Mouse (Mus musculus) liver, postnatal 0 days (tissue): ENCODE measurements at regions not wholly inside any gene's neighbourhood (a gene's known extent, or its start where the extent isn't known, plus 50 kb on each side); places are given as distances from the start of the nearest gene placed in this dataset.

Experiments
- ATAC-seq: fragments of 200-750 bp; cut with Nextera tagmentation; 2 replicates; pipeline ENCODE4 v1.8.0; 2017; ENCODE audit warnings: mild to moderate bottlenecking, moderate library complexity
- DNase-seq: peaks from one replicate; pipeline ENCODE4 v3.0.0-alpha.2; 2016
- H3K27ac ChIP-seq: fragments of 300-500 bp; sonication (generic); 2 replicates; pipeline ENCODE4 v1.5.1; 2014; ENCODE audit warnings: antibody characterized with exemption, moderate library complexity, mild to moderate bottlenecking, low read depth
- H3K27me3 ChIP-seq: fragments of 300-500 bp; sonication (generic); 2 replicates; pipeline ENCODE4 v1.6.1; 2014; ENCODE audit warnings: low read length, control low read depth, mixed read lengths; ENCODE audit not compliant: insufficient read depth
- H3K36me3 ChIP-seq: fragments of 300-500 bp; sonication (generic); replicated peaks from 2 replicates; pipeline ENCODE4 v1.6.1; 2014; ENCODE audit warnings: mild to moderate bottlenecking, control low read depth, low read length, moderate library complexity, mixed read lengths; ENCODE audit not compliant: insufficient read depth
- H3K4me1 ChIP-seq: fragments of 300-500 bp; sonication (generic); 2 replicates; pipeline ENCODE4 v1.6.1; 2014; ENCODE audit warnings: antibody characterized with exemption, mild to moderate bottlenecking, control low read depth; ENCODE audit not compliant: insufficient read depth
- H3K4me2 ChIP-seq: fragments of 300-500 bp; sonication (generic); 2 replicates; pipeline ENCODE4 v1.6.1; 2014; ENCODE audit warnings: low read depth, mild to moderate bottlenecking, low read length, moderate library complexity, mixed read lengths
- H3K4me3 ChIP-seq: fragments of 300-500 bp; sonication (generic); 2 replicates; pipeline ENCODE4 v1.5.1; 2014; ENCODE audit warnings: low read depth, low read length
- H3K9ac ChIP-seq: fragments of 300-500 bp; sonication (generic); replicated peaks from 2 replicates; pipeline ENCODE4 v1.6.1; 2014; ENCODE audit warnings: mild to moderate bottlenecking, moderate library complexity
- H3K9me3 ChIP-seq: fragments of 300-500 bp; sonication (generic); 2 replicates; pipeline ENCODE4 v1.6.1; 2016; ENCODE audit warnings: mild to moderate bottlenecking, control low read depth, low read length, mixed read lengths
- CTCF ChIP-seq: sonication (generic); IDR thresholded peaks from 2 replicates; pipeline ENCODE4 v1.5.1; 2016; ENCODE audit warnings: antibody characterized with exemption, low read depth
- EP300 ChIP-seq: IDR thresholded peaks from 2 replicates; pipeline ENCODE4 v1.6.1; 2016; ENCODE audit warnings: antibody characterized with exemption, low read depth, mild to moderate bottlenecking
- WGBS: fragments of 180-500 bp; shearing (Covaris S2); extraction: QIAGEN DNeasy Blood & Tissue Kit; methylation state at CpG from one replicate; pipeline ENCODE4 v1.1.7; 2014; ENCODE audit not compliant: insufficient replicate concordance; 5-methylcytosine and 5-hydroxymethylcytosine counted together

DNA sequence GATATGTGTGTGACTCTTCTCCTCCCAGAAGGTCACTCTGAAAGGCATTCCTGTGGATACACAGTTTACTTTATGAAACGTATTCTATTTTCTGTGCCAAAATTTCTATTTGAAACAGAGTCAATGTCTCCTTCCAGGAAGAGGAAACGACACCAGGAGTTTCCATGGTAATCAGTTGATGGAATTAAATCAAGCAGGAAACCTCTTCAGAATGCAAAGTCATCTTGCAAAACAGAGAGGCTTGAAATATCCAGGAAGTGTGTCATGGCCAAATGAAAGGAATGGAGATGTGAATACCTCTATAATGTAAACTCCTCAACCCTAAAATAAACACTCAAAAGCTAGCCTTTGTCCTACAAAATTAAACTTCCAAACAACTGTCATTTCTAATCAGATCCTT, 189.0 kb upstream of the Agr3 start:
- 32% methylated on average over 2 of the region's 2 CpGs for WGBS
- Histone ChIP-seq H3K4me2 (no peak overlapping the region), H3K27ac (no peak overlapping the region), H3K9me3 (no peaks in the 10 kb centered on the region), H3K4me3 (no peak overlapping the region), H3K27me3 (no peaks in the 10 kb centered on the region), H3K4me1 (no peaks in the 10 kb centered on the region), H3K36me3 (no peaks in the 10 kb centered on the region), H3K9ac (no peak overlapping the region)
- DNase-seq (no peak), ATAC-seq (no peak)
- no peak for TF ChIP-seq CTCF
- no peak for TF ChIP-seq EP300

DNA sequence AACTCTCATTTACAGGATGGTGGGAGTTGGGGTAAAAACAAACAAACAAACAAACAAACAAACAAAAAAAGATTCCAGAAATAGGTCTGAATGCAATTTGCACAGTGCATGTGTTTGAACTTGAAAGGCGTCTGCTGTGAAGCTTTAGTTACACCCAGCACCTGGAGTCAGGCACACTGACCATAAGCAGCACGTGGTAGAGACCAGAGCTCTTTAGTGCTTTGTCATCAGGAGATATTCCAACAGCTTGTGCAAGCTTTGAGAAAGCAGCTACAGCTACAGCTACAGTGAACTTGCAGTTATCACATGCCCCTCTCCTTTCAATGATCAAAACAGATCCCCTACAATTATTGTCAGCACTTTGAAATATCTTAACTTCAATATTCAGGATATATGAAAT, 190.4 kb upstream of the Agr3 start:
- Histone ChIP-seq H3K36me3 (no peaks in the 10 kb centered on the region), H3K27me3 (no peaks in the 10 kb centered on the region), H3K4me3 (no peak overlapping the region), H3K27ac (no peak overlapping the region), H3K9me3 (no peaks in the 10 kb centered on the region), H3K9ac (no peak overlapping the region), H3K4me1 (no peaks in the 10 kb centered on the region), H3K4me2 (no peak overlapping the region)
- 54% methylated on average over 2 of the region's 2 CpGs for WGBS
- DNase-seq (no peak), ATAC-seq (no peak)
- no peak for TF ChIP-seq EP300
- TF ChIP-seq CTCF = no peak

DNA sequence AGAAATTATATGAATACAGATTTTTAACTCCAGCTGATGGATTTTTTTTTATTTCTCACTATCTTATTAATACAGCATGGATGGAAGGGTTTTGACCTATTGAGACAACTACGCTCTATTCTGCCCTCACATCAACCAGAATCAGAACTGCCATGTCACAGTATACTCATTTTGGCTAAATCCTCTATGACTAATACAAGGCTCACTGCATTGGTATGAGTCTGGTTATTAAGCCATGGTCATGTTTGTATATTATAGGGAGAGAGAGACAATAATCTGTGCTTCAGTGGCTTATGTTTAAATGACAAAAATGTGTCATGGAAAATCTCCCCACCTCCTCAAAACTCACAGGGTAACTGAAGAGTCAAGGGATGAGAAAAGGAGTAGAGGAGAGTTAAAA, 191.0 kb upstream of the Agr3 start:
- Histone ChIP-seq H3K27me3 (no peaks in the 10 kb centered on the region), H3K4me1 (no peaks in the 10 kb centered on the region), H3K4me3 (no peak overlapping the region), H3K9me3 (no peaks in the 10 kb centered on the region), H3K4me2 (no peak overlapping the region), H3K9ac (no peak overlapping the region), H3K36me3 (no peaks in the 10 kb centered on the region), H3K27ac (no peak overlapping the region)
- DNase-seq (no peak), ATAC-seq (no peak)
- WGBS = 82% methylated on average over 1 of the region's 1 CpGs
- TF ChIP-seq CTCF (no peak), EP300 (no peak)

DNA sequence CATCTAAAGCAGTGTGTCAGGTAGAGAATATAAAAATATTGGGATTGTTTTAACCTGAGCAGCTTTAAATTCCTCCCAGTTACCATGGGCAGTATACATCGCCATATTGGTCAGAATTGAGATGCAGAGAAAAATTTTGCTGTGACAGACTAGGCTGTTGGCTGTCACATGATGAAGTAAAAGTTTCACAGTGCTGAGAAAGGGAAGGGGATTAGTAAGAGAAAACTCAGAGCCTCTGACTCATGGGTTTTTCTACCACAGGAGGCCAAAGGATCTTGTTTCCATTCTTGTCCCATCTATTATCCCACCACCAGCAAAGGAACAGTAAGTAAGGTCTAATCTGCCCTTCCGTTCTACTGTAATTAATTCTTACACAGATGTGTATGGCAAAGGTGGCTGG, 191.8 kb upstream of the Agr3 start:
- 77% methylated on average over 2 of the region's 2 CpGs for WGBS
- Histone ChIP-seq H3K4me3 (no peak overlapping the region), H3K4me2 (no peak overlapping the region), H3K27me3 (no peaks in the 10 kb centered on the region), H3K36me3 (no peaks in the 10 kb centered on the region), H3K9me3 (no peaks in the 10 kb centered on the region), H3K9ac (no peak overlapping the region), H3K4me1 (no peaks in the 10 kb centered on the region), H3K27ac (no peak overlapping the region)
- no peak for ATAC-seq
- TF ChIP-seq EP300 (no peak), CTCF (no peak)
- no peak for DNase-seq

DNA sequence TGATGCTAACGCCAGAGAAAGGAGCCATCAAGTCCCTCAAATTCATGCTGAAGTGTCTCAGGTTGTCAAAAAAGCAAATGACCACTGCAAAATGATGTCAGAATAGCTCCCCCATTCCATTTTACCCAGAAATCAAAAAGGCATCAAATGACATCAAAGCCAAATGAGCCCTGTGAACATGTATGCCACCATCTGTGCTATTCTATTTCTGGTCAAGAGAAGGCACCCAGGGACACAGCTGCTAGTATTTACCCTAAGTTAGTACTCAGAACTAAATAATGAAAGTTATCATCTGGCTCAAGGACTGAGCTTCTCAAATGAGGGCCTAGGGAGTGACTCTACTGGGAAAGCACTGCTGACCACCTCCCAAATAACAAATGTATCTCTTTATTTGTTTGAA, 191.1 kb upstream of the Ahr start:
- 73% methylated on average over 1 of the region's 1 CpGs for WGBS
- no peak overlapping the region for H3K9ac ChIP-seq
- H3K4me1 ChIP-seq = no peaks in the 10 kb centered on the region
- no peaks in the 10 kb centered on the region for H3K9me3 ChIP-seq
- no peak for TF ChIP-seq EP300
- no peak for TF ChIP-seq CTCF
- no peak overlapping the region for H3K4me3 ChIP-seq
- H3K27me3 ChIP-seq = no peaks in the 10 kb centered on the region
- DNase-seq (no peak), ATAC-seq (no peak)
- no peak overlapping the region for H3K27ac ChIP-seq
- no peak overlapping the region for H3K4me2 ChIP-seq
- H3K36me3 ChIP-seq = no peaks in the 10 kb centered on the region

DNA sequence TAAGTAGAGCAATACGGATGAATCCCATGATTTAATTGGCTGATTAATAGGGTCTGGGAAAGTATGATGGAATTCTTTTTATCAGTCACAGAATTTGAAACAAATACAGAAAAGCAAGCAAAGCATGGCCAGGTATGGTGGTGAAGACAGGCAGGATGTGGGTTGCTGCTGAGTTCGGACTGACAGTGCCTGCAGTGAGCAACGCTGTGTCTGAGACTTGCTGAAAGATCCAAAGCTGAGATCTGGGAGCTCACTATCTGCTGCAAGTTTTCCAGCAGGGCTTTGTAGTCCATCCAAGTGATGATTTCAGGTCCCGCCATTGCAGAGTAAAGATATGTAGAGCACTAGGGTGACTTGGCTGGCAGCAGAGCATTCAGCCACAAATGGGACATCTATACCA, 189.3 kb upstream of the Ahr start:
- Histone ChIP-seq H3K4me2 (no peak overlapping the region), H3K9me3 (no peaks in the 10 kb centered on the region), H3K36me3 (no peaks in the 10 kb centered on the region), H3K27ac (no peak overlapping the region), H3K27me3 (no peaks in the 10 kb centered on the region), H3K4me1 (no peaks in the 10 kb centered on the region), H3K4me3 (no peak overlapping the region), H3K9ac (no peak overlapping the region)
- TF ChIP-seq EP300 (no peak), CTCF (no peak)
- ATAC-seq = no peak
- no peak for DNase-seq
- WGBS = 77% methylated on average over 4 of the region's 4 CpGs

DNA sequence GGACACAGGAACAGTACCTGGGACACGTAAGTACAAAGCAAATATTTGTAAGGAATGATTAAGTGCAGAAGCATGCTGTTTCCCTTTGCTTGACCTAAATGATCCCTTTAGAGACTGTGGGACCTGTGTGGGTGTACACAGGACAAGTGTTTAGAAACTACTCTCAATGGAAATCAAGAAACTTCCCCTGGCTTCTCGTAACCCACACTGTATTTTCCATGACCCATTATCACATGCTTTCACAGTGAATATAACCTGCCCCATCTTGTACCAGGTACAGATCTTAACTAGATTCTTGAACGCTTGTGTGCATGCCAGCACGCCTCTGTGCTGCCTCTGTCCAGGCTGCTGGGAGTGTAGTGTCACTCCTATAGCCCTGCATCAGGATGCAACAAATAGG, 177.8 kb upstream of the Ahr start:
- Histone ChIP-seq H3K4me1 (no peaks in the 10 kb centered on the region), H3K4me2 (no peak overlapping the region), H3K4me3 (no peak overlapping the region), H3K27me3 (no peaks in the 10 kb centered on the region), H3K9ac (no peak overlapping the region), H3K36me3 (no peaks in the 10 kb centered on the region), H3K27ac (no peak overlapping the region), H3K9me3 (no peaks in the 10 kb centered on the region)
- no peak for ATAC-seq
- no peak for DNase-seq
- WGBS = 71% methylated on average over 4 of the region's 4 CpGs
- no peak for TF ChIP-seq CTCF
- TF ChIP-seq EP300 = no peak
